Mouse (Mus musculus) G1E (cell line): ENCODE results near the gene Sik1.

ENCODE experiments used
- CTCF ChIP-seq: IDR thresholded peaks from 2 replicates; pipeline ENCODE4 v1.5.1; 2012; ENCODE audit warnings: low read depth, low read length, inconsistent platforms, mixed read lengths
- GATA1 ChIP-seq: IDR thresholded peaks from 2 replicates; pipeline ENCODE4 v1.6.1; 2012; ENCODE audit warnings: borderline replicate concordance, low read length, inconsistent platforms, mixed read lengths
- GATA2 ChIP-seq: IDR thresholded peaks from 2 replicates; pipeline ENCODE4 v1.6.1; 2012; ENCODE audit warnings: low read depth, low read length, inconsistent platforms, borderline replicate concordance

- no peak for TF ChIP-seq CTCF
- TF ChIP-seq GATA2, result no peak
- TF ChIP-seq GATA1, result no peak
Observed at GRCm38 (mm10) chr17:31889446-31890201, 34.0 kb upstream of the Sik1 start.
